Mouse (Mus musculus): ENCODE results near the gene Tmem91. TPM values are rescaled to one million over a fixed set of nuclear protein-coding genes. Genes with fewer than 3 reads are reported as not detected.

Gene Tmem91
- total RNA-seq, 2 experiments from 2014 or later: 33.1 to 36.3 TPM

- DNase-seq (ENCODE audit: low spot score in 2 of 2): no peak
- intact Hi-C loops (cut with DNase I): no loop called here
Measured at GRCm38 (mm10) chr7:25644136-25644535, 30.8 kb downstream of the Tmem91 start.

DNA sequence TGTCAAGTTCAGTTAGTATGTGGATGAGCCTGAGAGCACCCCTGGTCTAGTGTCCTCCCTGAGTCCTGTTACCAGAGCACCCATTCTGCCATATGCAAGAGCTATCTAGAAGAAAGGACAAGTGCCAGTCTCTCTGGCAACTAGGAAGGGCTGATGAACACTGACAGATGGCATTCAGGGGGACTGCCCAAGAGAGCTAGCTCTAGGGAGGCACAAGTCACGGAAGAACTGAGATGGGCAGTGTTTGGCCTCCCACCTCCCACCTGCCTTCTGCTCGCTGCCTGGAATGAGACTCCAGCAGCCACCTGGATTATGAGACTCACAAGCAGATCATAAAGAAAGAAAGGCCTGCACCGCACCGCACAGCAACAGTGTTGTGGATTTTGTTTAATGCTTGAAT, 35.2 kb downstream of the Tmem91 start:
- peak; percentile 32 to 85 for DNase-seq (ENCODE audit: low spot score in 2 of 2)

DNA sequence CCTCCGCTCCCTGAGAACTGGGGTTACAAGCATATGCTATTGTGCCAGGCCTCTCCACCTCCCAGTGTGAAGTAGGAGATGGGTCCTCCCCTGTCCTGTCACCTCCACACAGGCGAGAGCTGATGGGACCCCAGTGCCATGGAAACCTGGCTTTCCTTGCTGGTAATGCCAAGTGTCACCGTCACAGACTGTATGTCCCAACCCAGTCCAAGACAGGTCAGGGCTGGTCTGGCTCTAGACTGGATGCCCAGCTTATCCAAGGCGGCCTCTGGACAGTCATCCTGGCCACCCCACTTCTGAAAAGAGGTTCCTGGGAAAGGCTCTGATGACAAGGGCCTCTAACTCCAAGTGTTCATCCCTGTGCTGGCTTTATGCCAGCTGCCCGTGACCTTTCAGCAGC, 37.9 kb downstream of the Tmem91 start:
- no peak for DNase-seq (ENCODE audit: low spot score in 2 of 2)

More for the DNA sequence above, 35.2 kb downstream of the Tmem91 start:
- intact Hi-C loops (cut with DNase I): no loop called here

DNA sequence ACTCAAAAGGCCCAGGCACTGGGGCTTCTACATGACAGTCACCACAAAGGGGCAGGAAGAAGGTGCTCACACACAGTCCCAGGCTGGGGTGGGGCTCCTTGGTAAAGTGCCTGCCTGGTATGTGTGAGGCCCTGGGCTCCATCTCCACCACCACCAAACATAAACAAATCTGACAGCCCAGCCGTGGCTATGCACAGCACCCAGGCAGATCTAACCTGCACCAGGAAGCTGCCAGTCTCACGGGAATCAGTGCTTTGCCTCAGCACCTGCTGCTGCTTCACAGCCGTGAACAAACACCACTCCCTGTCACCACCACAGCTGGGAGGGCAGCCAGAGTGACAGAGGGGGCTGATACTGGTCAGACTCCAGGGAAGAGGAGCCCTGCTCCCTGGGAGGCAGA, 38.6 kb downstream of the Tmem91 start:
- intact Hi-C loops (cut with DNase I): no loop called here
- no peak for DNase-seq (ENCODE audit: low spot score in 2 of 2)

More for the DNA sequence above, 37.9 kb downstream of the Tmem91 start:
- intact Hi-C loops (cut with DNase I): no loop called here

- intact Hi-C loops (cut with DNase I): no loop called here
- DNase-seq (ENCODE audit: low spot score in 2 of 2): no peak
Measured at GRCm38 (mm10) chr7:25632679-25633078, 42.3 kb downstream of the Tmem91 start.

- no peak for DNase-seq (ENCODE audit: low spot score in 2 of 2)
- intact Hi-C loops (cut with DNase I): no loop called here
Measured at GRCm38 (mm10) chr7:25628323-25628620, 46.7 kb downstream of the Tmem91 start.

- intact Hi-C loops (cut with DNase I): no loop called here
- DNase-seq (ENCODE audit: low spot score in 2 of 2): no peak
Measured at GRCm38 (mm10) chr7:25627431-25628322, 47.3 kb downstream of the Tmem91 start.

GRCm38 (mm10) chr7:25626509-25627430, 48.2 kb downstream of the Tmem91 start, which contains the start of gene B3gnt8:
TSS of gene B3gnt8 (plus strand) at chr7:25626654.
- intact Hi-C loops (cut with DNase I): no loop called here
- DNase-seq (ENCODE audit: low spot score in 2 of 2): no peak

GRCm38 (mm10) chr7:25625594-25626250, 49.2 kb downstream of the Tmem91 start:
- intact Hi-C loops (cut with DNase I): no loop called here
- no peak for DNase-seq (ENCODE audit: low spot score in 2 of 2)

DNA sequence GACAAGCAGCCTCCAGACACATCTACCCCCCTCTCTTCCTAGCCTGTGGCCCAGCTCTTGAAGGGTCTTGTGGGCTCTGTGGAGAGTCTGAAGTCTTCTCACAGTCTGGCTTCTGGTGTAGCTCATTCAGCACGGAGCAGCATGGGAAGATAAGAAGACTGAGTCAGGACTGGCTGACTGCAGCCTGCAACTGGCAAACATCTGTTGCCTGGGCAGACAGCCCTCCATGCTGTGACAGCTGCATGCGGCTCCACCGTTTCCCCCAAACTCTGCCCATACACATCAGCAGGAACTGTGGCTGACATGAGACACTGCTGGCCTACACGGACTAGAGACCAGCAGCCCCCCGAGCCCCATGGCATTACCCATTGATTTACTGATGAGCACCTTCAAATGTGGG, 50.1 kb downstream of the Tmem91 start:
- DNase-seq (ENCODE audit: low spot score in 2 of 2): no peak
- intact Hi-C loops (cut with DNase I): no loop called here

- intact Hi-C loops (cut with DNase I): no loop called here
- peak in 1 of 2 experiments; percentile 39 for DNase-seq (ENCODE audit: low spot score in 2 of 2)
Measured at GRCm38 (mm10) chr7:25623857-25624370, 51.1 kb downstream of the Tmem91 start.

- no peak for DNase-seq (ENCODE audit: low spot score in 2 of 2)
- intact Hi-C loops (cut with DNase I): no loop called here
Measured at GRCm38 (mm10) chr7:25620751-25621150, 54.2 kb downstream of the Tmem91 start.

GRCm38 (mm10) chr7:25620101-25620500, 54.9 kb downstream of the Tmem91 start:
- DNase-seq (ENCODE audit: low spot score in 2 of 2): no peak
- intact Hi-C loops (cut with DNase I): no loop called here

DNA sequence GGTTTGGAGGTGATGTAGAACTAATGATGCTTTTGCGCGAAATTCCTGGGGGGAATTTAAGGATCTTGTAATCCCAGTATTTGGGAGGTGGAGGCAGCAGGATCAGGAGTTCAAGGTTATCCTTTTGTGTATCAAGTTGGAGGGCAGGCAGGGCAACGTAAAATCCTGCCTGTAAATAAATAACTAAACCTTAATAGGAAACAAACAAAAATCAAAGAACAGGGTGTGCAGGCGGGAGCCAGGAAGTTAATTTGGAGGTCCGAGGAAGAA, 55.3 kb downstream of the Tmem91 start:
- DNase-seq (ENCODE audit: low spot score in 2 of 2): no peak
- intact Hi-C loops (cut with DNase I): no loop called here

Other genes with a start within 250 kb of the Tmem91 start
- gene Ceacam1, start 197.6 kb downstream of the Tmem91 start, total RNA-seq (2021): 1 to 10 TPM; 2.2 to 2.7 TPM
- under 1 TPM; 0.30 TPM for gene Ceacam2, start 135.3 kb downstream of the Tmem91 start, total RNA-seq (2021)
- gene Erich4, start 59.3 kb downstream of the Tmem91 start, total RNA-seq (2021): not detected
- 10 to 100 TPM; 45.7 to 45.9 TPM for gene Dmac2, start 55.8 kb downstream of the Tmem91 start, total RNA-seq (2021)
- gene B3gnt8, start 48.5 kb downstream of the Tmem91 start, total RNA-seq (2021): under 1 TPM; 0.34 to 0.82 TPM
- gene Bckdha, start 16.2 kb downstream of the Tmem91 start, total RNA-seq (2021): 10 to 100 TPM; 31.8 to 33.8 TPM
- 10 to 100 TPM; 24.0 to 24.4 TPM for gene Exosc5, start 16.0 kb downstream of the Tmem91 start, total RNA-seq (2021)
- 10 to 100 TPM; 23.5 to 24.9 TPM for gene B9d2, start 5.6 kb upstream of the Tmem91 start, total RNA-seq (2021)
- gene Tgfb1, start 11.8 kb upstream of the Tmem91 start, total RNA-seq (2021): 1 to 10 TPM; 9.3 to 9.4 TPM
- gene Ccdc97, start 43.9 kb upstream of the Tmem91 start, total RNA-seq (2021): 10 to 100 TPM; 61.8 to 70.1 TPM
- 100 to 1,000 TPM in 1 of 2 experiments, 10 to 100 TPM in 1; 98.4 to 105 TPM for gene Hnrnpul1, start 79.6 kb upstream of the Tmem91 start, total RNA-seq (2021)
- gene Axl, start 113.5 kb upstream of the Tmem91 start, total RNA-seq (2021): 10 to 100 TPM; 33.6 to 37.2 TPM
- gene Cyp2s1, start 141.7 kb upstream of the Tmem91 start, total RNA-seq (2021): 1 to 10 TPM; 1.6 to 4.9 TPM
- under 1 TPM; 0.23 to 0.48 TPM for gene Cyp2b10, start 222.5 kb upstream of the Tmem91 start, total RNA-seq (2021)

Measured in left cerebral cortex, postnatal 25 days (tissue).